Mouse (Mus musculus) E14TG2a.4 (cell line): ENCODE measurements around the gene Cemip2.

ENCODE experiments used
- CTCF ChIP-seq: conservative IDR thresholded peaks from 2 replicates; pipeline ENCODE4 v1.5.1; 2014; ENCODE audit warnings: low read length
- NANOG ChIP-seq: IDR thresholded peaks from 2 replicates; pipeline ENCODE4 v1.6.1; 2014; ENCODE audit warnings: borderline replicate concordance, low read length, mixed read lengths

GRCm38 (mm10) chr19:21862289-21862990, 84.3 kb downstream of the Cemip2 start:
- TF ChIP-seq CTCF (no peak), NANOG (no peak)
